Mouse (Mus musculus): ENCODE measurements around the gene Hsf5. TPM values are rescaled to one million over a fixed set of nuclear protein-coding genes. Genes with fewer than 3 reads are reported as not detected.

The Hsf5 gene
- polyA plus RNA-seq, 1 experiment, result 0.01 TPM

DNA sequence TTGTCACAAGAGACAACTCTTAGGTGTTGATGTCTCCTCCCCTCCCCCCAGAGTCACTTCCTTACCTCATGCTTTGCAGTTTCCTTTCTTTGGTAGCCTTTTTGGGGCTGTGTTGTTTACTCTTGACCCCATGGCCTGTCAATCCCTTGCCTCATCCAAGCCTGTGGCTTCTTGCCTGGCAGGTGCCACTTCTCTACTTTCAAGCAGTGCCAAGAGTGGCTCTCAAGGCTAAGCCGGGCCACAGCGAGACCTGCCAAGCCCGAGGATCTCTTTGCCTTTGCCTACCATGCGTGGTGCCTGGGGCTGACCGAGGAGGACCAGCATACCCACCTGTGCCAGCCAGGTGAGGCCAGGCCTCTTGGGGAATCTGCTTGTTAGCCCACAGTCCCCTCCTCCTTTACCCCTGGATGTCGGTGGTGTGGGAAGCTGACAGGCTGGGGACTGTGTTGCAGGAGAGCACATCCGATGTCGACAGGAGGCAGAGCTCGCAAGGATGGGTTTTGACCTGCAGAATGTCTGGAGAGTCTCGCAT is 16.6 kb upstream of the Hsf5 start:
- TF ChIP-seq GATA1 (IDR thresholded peaks at IDR 0.05; ENCODE audit: low read length), result no peak

DNA sequence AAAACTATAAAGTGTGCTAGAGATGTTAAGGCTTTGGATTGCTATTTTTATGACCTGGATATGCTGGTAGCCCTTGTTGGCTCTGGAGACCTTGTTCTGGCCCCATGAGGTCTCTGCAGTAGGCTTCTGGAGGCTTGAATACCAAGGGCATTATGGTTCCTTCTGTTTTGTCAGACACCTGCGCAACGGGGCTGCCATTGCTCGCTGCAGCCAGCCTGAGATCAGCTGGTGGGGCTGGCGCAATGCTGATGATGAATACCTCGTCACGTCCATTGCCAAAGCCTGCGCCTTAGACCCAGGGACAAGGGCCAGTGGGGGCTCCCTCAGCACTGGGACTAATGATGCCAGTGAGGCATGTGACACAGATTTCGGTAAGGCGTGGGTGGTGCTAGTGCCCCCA is 14.7 kb upstream of the Hsf5 start:
- TF ChIP-seq GATA1 (IDR thresholded peaks at IDR 0.05; ENCODE audit: low read length), result no peak

DNA sequence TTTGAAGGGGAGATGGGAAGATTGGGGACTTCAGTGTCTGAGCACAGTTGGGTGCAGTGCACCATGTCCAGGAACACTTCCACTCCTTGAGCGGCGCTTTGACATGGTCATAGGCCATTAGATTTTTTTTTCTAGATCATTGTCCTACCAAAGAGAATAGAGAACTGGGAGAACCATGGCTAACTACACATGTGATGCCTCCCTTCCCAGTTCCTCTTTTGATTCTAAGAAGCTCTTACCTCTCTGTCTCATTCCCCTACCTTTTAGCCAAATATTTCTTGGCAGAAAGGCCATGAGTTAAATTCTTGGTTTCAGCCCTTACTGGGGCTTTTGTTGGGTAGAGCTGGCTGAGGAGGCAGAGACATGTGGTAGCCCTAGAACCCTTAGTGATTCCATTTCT is 13.4 kb upstream of the Hsf5 start:
- TF ChIP-seq GATA1 (IDR thresholded peaks at IDR 0.05; ENCODE audit: low read length), result no peak

DNA sequence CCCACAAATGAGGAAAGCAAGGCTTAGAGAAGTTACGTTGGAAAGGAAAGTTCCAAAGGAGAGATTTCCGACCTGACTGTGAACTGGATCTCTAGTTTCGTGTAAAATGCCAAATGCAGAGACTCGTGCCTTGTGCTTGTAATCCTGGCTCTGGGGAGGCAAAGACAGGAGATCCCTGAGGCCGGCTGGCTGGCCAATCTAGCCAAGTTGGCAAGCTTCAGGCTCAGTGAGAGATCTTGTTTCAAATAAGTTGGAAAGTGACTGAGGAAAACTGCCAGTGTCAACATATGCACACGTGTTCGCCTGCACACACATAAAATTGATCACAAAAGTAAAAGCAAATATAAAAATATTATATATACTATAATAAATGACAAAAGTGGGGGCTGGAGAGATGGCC is 7.7 kb upstream of the Hsf5 start:
- no peak for TF ChIP-seq GATA1 (IDR thresholded peaks at IDR 0.05; ENCODE audit: low read length)

- TF ChIP-seq GATA1 (IDR thresholded peaks at IDR 0.05; ENCODE audit: low read length), result no peak
Measured at GRCm38 (mm10) chr11:87611547-87611946, 5.4 kb upstream of the Hsf5 start.

DNA sequence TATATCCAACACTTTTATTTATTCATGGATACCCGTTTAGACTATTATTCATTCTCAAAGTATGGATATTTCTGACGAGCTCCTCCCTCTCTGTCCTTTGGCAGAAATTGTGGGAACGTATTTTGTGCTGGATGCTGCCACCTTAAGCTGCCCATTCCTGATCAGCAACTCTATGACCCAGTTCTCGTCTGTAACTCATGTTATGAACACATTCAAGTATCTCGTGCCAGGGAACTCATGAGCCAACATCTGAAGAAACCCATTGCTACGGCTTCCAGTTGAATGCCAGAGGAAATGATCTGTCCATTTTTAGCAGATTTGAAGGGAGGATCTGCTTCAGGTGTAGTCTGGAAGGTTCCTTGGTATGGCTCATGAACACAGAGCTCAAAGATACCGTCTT is 3.0 kb upstream of the Hsf5 start:
- no peak for TF ChIP-seq GATA1 (IDR thresholded peaks at IDR 0.05; ENCODE audit: low read length)

DNA sequence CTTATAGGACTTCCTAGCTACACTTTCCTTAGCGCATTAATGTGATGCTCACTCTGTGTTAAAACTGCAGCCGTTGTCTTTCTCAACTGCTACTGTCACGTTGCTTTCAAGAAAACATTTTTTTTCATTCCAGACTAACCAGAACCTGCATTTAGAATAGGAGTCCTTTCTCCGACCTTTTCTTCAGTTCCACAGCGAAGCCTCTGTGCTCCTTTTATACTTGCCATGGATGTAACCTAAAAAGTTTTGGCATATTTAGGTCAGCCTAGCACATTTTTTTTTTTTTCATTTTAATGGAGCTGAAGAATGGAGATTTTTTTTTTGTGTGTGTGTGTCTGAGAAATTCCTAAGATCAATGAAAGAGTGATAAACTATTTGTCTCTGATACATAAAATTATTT is 1.4 kb upstream of the Hsf5 start:
- TF ChIP-seq GATA1 (IDR thresholded peaks at IDR 0.05; ENCODE audit: low read length), result no peak

- no peak for TF ChIP-seq GATA1 (IDR thresholded peaks at IDR 0.05; ENCODE audit: low read length)
Measured at GRCm38 (mm10) chr11:87615952-87616351, 1.0 kb upstream of the Hsf5 start.

GRCm38 (mm10) chr11:87617606-87618005 is 642 bp downstream of the Hsf5 start:
- no peak for TF ChIP-seq GATA1 (IDR thresholded peaks at IDR 0.05; ENCODE audit: low read length)

DNA sequence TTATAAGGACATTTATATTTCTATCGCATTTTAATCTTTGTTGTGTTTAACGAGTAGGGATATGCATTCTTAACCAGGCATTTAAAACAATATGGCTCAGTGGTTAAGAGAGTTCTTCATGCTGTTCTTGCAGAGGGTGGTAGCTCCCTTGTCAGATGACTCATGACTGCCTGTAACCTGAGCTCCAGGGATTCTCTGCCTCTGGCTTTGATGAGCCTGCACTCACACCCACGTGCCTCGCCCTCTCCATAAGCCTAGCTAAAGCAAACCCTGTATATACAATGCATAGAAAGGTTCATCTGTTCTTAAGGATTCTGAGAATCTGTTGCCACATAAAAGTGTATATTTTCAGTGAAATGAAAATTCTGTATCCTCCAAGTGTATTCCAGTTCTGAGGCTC is 6.2 kb downstream of the Hsf5 start:
- TF ChIP-seq GATA1 (IDR thresholded peaks at IDR 0.05; ENCODE audit: low read length), result no peak

- no peak for TF ChIP-seq GATA1 (IDR thresholded peaks at IDR 0.05; ENCODE audit: low read length)
Measured at GRCm38 (mm10) chr11:87629859-87630258, 12.9 kb downstream of the Hsf5 start.

DNA sequence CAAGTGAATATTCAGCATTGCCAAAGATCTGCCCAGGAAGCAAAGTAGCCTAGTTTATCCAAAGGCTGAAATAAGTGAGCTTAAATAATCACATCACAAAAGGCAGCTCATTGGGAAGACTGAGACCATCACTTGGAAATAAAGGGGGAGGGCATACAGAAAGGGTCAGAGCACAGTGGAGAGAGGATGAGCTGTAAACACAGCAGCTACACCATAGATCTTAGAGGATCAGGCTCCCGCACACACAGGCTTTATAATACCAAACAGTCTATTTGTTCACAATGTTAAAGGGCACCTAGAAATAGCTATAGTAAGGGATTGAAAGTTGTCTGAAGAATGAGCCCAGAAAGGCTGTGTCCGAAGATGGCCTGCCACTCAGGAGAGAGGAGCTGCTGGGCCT is 21.8 kb downstream of the Hsf5 start:
- no peak for TF ChIP-seq GATA1 (IDR thresholded peaks at IDR 0.05; ENCODE audit: low read length)

GRCm38 (mm10) chr11:87639206-87639605 is 22.2 kb downstream of the Hsf5 start:
- no peak for TF ChIP-seq GATA1 (IDR thresholded peaks at IDR 0.05; ENCODE audit: low read length)

GRCm38 (mm10) chr11:87642865-87643264 is 25.9 kb downstream of the Hsf5 start:
- TF ChIP-seq GATA1 (IDR thresholded peaks at IDR 0.05; ENCODE audit: low read length), result no peak

DNA sequence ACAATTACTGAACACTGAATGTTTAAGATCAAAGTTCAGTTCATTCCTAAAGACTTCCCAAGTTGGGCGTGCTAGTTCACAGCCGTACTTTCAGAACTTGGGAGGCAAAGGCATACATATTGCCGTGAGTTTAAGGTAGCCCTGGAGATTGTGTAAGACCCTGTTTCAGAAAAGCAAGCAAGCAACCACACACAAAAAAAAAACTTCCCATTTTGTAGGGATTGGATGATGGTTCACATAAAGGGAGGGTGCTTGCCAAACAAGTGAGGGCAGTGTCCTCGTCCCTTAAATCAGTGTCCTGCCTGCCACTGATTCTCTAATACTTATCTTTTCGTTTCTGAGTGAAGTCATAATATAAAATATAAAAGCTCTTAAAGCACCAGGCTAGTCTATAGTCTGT is 37.7 kb downstream of the Hsf5 start:
- TF ChIP-seq GATA1 (IDR thresholded peaks at IDR 0.05; ENCODE audit: low read length), result no peak

GRCm38 (mm10) chr11:87659216-87659615 is 42.3 kb downstream of the Hsf5 start:
- TF ChIP-seq GATA1 (IDR thresholded peaks at IDR 0.05; ENCODE audit: low read length), result no peak

DNA sequence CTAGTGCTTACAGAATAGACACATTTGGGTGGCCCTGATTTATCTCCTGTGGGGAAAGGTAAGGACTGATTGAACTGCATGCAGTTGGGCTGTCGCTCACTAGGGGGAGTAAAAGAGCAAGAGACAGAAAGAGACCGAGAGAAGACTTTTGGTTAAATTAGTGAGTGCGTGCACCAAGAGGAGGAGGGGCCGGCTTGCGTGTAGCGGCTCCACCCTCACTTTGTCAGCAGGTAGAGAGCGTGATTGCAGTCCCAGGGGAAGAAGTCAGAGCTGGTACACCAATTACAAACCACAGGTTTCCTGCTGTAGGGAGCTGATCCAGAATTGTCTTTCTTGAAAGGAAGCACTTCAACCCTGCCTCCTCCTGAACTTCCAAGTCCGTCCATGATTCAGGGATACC is 45.4 kb downstream of the Hsf5 start, which contains the start of gene Rnf43:
TSS of gene Rnf43 (plus strand) at position 316 of the 400 bp plus-strand sequence.
- no peak for TF ChIP-seq GATA1 (IDR thresholded peaks at IDR 0.05; ENCODE audit: low read length)

DNA sequence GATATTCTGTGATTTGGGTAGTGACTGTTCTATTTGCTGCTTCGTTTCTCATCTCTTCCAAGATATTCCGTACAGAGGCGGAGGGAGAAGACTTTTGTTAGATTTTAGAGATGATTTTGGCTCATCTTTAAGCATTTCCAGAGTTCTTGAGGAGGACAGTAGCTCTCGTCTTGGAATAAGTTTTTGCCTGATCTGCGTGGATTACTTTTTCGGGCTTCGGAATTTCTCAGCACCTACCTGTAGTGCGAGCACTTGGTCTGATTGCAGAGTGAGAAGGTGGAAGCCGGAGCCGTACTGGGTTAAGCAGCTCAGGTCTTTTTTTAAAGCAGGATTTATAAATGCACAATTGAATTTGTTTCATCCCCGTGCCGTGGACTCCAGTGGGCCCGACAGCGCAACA is 45.9 kb downstream of the Hsf5 start:
- TF ChIP-seq GATA1 (IDR thresholded peaks at IDR 0.05; ENCODE audit: low read length), result no peak
